Mouse (Mus musculus): ENCODE measurements around the gene Pgm5. TPM values are rescaled to one million over a fixed set of nuclear protein-coding genes. Genes with fewer than 3 reads are reported as not detected.

Pgm5 gene
- polyA plus RNA-seq, 1 experiment from 2014 or later: 0.28 TPM

- WGBS (ENCODE audit: insufficient replicate concordance): 37% methylated on average over 4 of the region's 4 CpGs
- H3K36me3 ChIP-seq: no peaks in the 10 kb centered on the region
- H3K9ac ChIP-seq: no peak within 1 kb of the TSS
- H3K4me2 ChIP-seq: no peak within 1 kb of the TSS
- no peaks in the 10 kb centered on the region for H3K27me3 ChIP-seq
- no peak for DNase-seq
- no peaks in the 10 kb centered on the region for H3K4me1 ChIP-seq (replicated peaks)
- H3K27ac ChIP-seq: no peak within 1 kb of the TSS
- ATAC-seq (ENCODE audit: low read depth): no peak
- no peaks in the 10 kb centered on the region for H3K9me3 ChIP-seq (replicated peaks)
- H3K4me3 ChIP-seq (replicated peaks): no peak within 1 kb of the TSS
These were observed 187.9 kb downstream of the Pgm5 start, which contains the start of gene Tmem252 for GRCm38 (mm10) chr19:24673762-24674161. TSS of gene Tmem252 (plus strand) at chr19:24674008.

GRCm38 (mm10) chr19:24673331-24673730 is 188.3 kb downstream of the Pgm5 start:
- Histone ChIP-seq H3K9ac (no peak overlapping the region), H3K9me3 (replicated peaks) (no peaks in the 10 kb centered on the region), H3K27ac (no peak overlapping the region), H3K4me1 (replicated peaks) (no peaks in the 10 kb centered on the region), H3K36me3 (no peaks in the 10 kb centered on the region), H3K27me3 (no peaks in the 10 kb centered on the region), H3K4me3 (replicated peaks) (no peak overlapping the region), H3K4me2 (no peak overlapping the region)
- WGBS (ENCODE audit: insufficient replicate concordance): 75% methylated on average over 10 of the region's 10 CpGs
- no peak for DNase-seq
- no peak for ATAC-seq (ENCODE audit: low read depth)

- Histone ChIP-seq H3K27ac (no peak overlapping the region), H3K4me3 (replicated peaks) (no peak overlapping the region), H3K9ac (no peak overlapping the region), H3K4me1 (replicated peaks) (no peaks in the 10 kb centered on the region), H3K36me3 (no peaks in the 10 kb centered on the region), H3K9me3 (replicated peaks) (no peaks in the 10 kb centered on the region), H3K4me2 (no peak overlapping the region), H3K27me3 (no peaks in the 10 kb centered on the region)
- WGBS (ENCODE audit: insufficient replicate concordance): 45% methylated on average over 10 of the region's 10 CpGs
- DNase-seq (no peak), ATAC-seq (ENCODE audit: low read depth) (no peak)
These were observed 189.2 kb downstream of the Pgm5 start for GRCm38 (mm10) chr19:24672366-24672960.

- Histone ChIP-seq H3K4me2 (no peak overlapping the region), H3K9me3 (replicated peaks) (no peaks in the 10 kb centered on the region), H3K27me3 (no peaks in the 10 kb centered on the region), H3K27ac (no peak overlapping the region), H3K4me3 (replicated peaks) (no peak overlapping the region), H3K4me1 (replicated peaks) (no peaks in the 10 kb centered on the region), H3K36me3 (no peaks in the 10 kb centered on the region), H3K9ac (no peak overlapping the region)
- no peak for ATAC-seq (ENCODE audit: low read depth)
- no peak for DNase-seq
- WGBS (ENCODE audit: insufficient replicate concordance): 22% methylated on average over 3 of the region's 3 CpGs
These were observed 190.1 kb downstream of the Pgm5 start for GRCm38 (mm10) chr19:24671571-24671970.

GRCm38 (mm10) chr19:24667527-24667926 is 194.1 kb downstream of the Pgm5 start:
- Histone ChIP-seq H3K9ac (no peak overlapping the region), H3K9me3 (replicated peaks) (no peaks in the 10 kb centered on the region), H3K4me2 (no peak overlapping the region), H3K36me3 (no peaks in the 10 kb centered on the region), H3K4me1 (replicated peaks) (no peaks in the 10 kb centered on the region), H3K4me3 (replicated peaks) (no peak overlapping the region), H3K27me3 (no peaks in the 10 kb centered on the region), H3K27ac (no peak overlapping the region)
- 54% methylated on average over 3 of the region's 3 CpGs for WGBS (ENCODE audit: insufficient replicate concordance)
- ATAC-seq (ENCODE audit: low read depth) (no peak), DNase-seq (no peak)

- no peak for DNase-seq
- Histone ChIP-seq H3K4me2 (no peak overlapping the region), H3K4me3 (replicated peaks) (no peak overlapping the region), H3K4me1 (replicated peaks) (no peaks in the 10 kb centered on the region), H3K36me3 (no peaks in the 10 kb centered on the region), H3K27me3 (no peaks in the 10 kb centered on the region), H3K9ac (no peak overlapping the region), H3K9me3 (replicated peaks) (no peaks in the 10 kb centered on the region), H3K27ac (no peak overlapping the region)
- 62% methylated on average over 11 of the region's 11 CpGs for WGBS (ENCODE audit: insufficient replicate concordance)
- ATAC-seq (ENCODE audit: low read depth): no peak
These were observed 195.9 kb downstream of the Pgm5 start for GRCm38 (mm10) chr19:24665771-24666170.

GRCm38 (mm10) chr19:24662346-24662745 is 199.3 kb downstream of the Pgm5 start:
- Histone ChIP-seq H3K4me1 (replicated peaks) (no peaks in the 10 kb centered on the region), H3K36me3 (no peaks in the 10 kb centered on the region), H3K27ac (no peak overlapping the region), H3K4me2 (no peak overlapping the region), H3K27me3 (no peaks in the 10 kb centered on the region), H3K9me3 (replicated peaks) (no peaks in the 10 kb centered on the region), H3K4me3 (replicated peaks) (no peak overlapping the region), H3K9ac (no peak overlapping the region)
- no peak for DNase-seq
- 84% methylated on average over 2 of the region's 2 CpGs for WGBS (ENCODE audit: insufficient replicate concordance)
- ATAC-seq (ENCODE audit: low read depth): no peak

- Histone ChIP-seq H3K9me3 (replicated peaks) (no peaks in the 10 kb centered on the region), H3K36me3 (no peaks in the 10 kb centered on the region), H3K9ac (no peak overlapping the region), H3K4me1 (replicated peaks) (no peaks in the 10 kb centered on the region), H3K27ac (no peak overlapping the region), H3K27me3 (no peaks in the 10 kb centered on the region), H3K4me2 (no peak overlapping the region), H3K4me3 (replicated peaks) (no peak overlapping the region)
- no peak for DNase-seq
- 62% methylated on average over 3 of the region's 3 CpGs for WGBS (ENCODE audit: insufficient replicate concordance)
- no peak for ATAC-seq (ENCODE audit: low read depth)
These were observed 204.7 kb downstream of the Pgm5 start for GRCm38 (mm10) chr19:24656981-24657380.

- DNase-seq (no peak), ATAC-seq (ENCODE audit: low read depth) (no peak)
- WGBS (ENCODE audit: insufficient replicate concordance): 64% methylated on average over 9 of the region's 9 CpGs
These were observed 208.3 kb downstream of the Pgm5 start for GRCm38 (mm10) chr19:24653230-24653799.

GRCm38 (mm10) chr19:24652342-24653019 is 209.2 kb downstream of the Pgm5 start:
- H3K9me3 ChIP-seq (replicated peaks): no peaks in the 10 kb centered on the region
- WGBS (ENCODE audit: insufficient replicate concordance): 42% methylated on average over 6 of the region's 6 CpGs
- DNase-seq (no peak), ATAC-seq (ENCODE audit: low read depth) (no peak)
- no peak overlapping the region for H3K4me3 ChIP-seq (replicated peaks)
- no peak overlapping the region for H3K4me2 ChIP-seq
- H3K4me1 ChIP-seq (replicated peaks): no peaks in the 10 kb centered on the region
- no peak overlapping the region for H3K27ac ChIP-seq
- no peaks in the 10 kb centered on the region for H3K27me3 ChIP-seq
- H3K9ac ChIP-seq: no peak overlapping the region
- H3K36me3 ChIP-seq: no peaks in the 10 kb centered on the region

More at GRCm38 (mm10) chr19:24653230-24653799, 208.3 kb downstream of the Pgm5 start:
- Histone ChIP-seq H3K27me3 (no peaks in the 10 kb centered on the region), H3K4me3 (replicated peaks) (no peak overlapping the region), H3K9me3 (replicated peaks) (no peaks in the 10 kb centered on the region), H3K36me3 (no peaks in the 10 kb centered on the region), H3K9ac (no peak overlapping the region), H3K27ac (no peak overlapping the region), H3K4me1 (replicated peaks) (no peaks in the 10 kb centered on the region), H3K4me2 (no peak overlapping the region)

GRCm38 (mm10) chr19:24651595-24651994 is 210.1 kb downstream of the Pgm5 start:
- Histone ChIP-seq H3K27me3 (no peaks in the 10 kb centered on the region), H3K36me3 (no peaks in the 10 kb centered on the region), H3K9me3 (replicated peaks) (no peaks in the 10 kb centered on the region), H3K4me3 (replicated peaks) (no peak overlapping the region), H3K27ac (no peak overlapping the region), H3K4me2 (no peak overlapping the region), H3K9ac (no peak overlapping the region), H3K4me1 (replicated peaks) (no peaks in the 10 kb centered on the region)
- no peak for ATAC-seq (ENCODE audit: low read depth)
- 41% methylated on average over 2 of the region's 2 CpGs for WGBS (ENCODE audit: insufficient replicate concordance)
- DNase-seq: no peak

GRCm38 (mm10) chr19:24650428-24650827 is 211.2 kb downstream of the Pgm5 start:
- ATAC-seq (ENCODE audit: low read depth): no peak
- H3K4me2 ChIP-seq: no peak overlapping the region
- H3K27me3 ChIP-seq: no peaks in the 10 kb centered on the region
- 67% methylated on average over 8 of the region's 8 CpGs for WGBS (ENCODE audit: insufficient replicate concordance)
- no peak overlapping the region for H3K27ac ChIP-seq
- no peaks in the 10 kb centered on the region for H3K4me1 ChIP-seq (replicated peaks)
- H3K9ac ChIP-seq: no peak overlapping the region
- no peak overlapping the region for H3K4me3 ChIP-seq (replicated peaks)
- no peaks in the 10 kb centered on the region for H3K9me3 ChIP-seq (replicated peaks)
- no peaks in the 10 kb centered on the region for H3K36me3 ChIP-seq
- no peak for DNase-seq

Measured in liver, embryonic 13.5 days (tissue).